Mouse (Mus musculus) 3T3-L1 (cell line): ENCODE results near the gene Vmn1r170.
"Not testable (repeated sequence)": the region's sequence is repeated elsewhere in the genome, so short reads cannot be mapped to it uniquely, and the experiment has no call there.

Experiments
- DNase-seq: peaks from one replicate; pipeline ENCODE4 v3.0.0-alpha.2; 2015; ENCODE audit warnings: low read depth, low spot score

The Vmn1r170 gene

DNA sequence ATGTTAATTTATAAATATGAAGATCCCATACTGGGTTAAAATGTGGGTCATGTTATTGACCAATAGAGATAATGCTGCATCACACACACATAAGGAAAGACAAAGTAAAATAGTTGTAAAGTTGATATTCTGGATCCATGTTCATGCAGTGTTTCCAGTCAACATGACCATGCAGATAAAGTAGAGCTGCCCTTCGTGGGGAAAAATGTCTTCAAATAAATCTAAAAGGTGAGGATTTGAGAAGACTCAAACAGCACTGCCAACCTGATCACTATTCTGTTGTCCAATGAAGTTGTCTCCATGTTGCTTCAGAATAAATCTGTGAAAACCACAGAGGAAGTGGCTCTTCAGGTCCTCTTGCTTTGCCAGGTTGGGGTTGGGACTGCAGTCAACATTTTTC, at the start of gene Vmn1r170:
Gene Vmn1r170, plus strand, starts transcription at position 301 of the 400 bp plus-strand sequence.
- not testable (repeated sequence) for DNase-seq

DNA sequence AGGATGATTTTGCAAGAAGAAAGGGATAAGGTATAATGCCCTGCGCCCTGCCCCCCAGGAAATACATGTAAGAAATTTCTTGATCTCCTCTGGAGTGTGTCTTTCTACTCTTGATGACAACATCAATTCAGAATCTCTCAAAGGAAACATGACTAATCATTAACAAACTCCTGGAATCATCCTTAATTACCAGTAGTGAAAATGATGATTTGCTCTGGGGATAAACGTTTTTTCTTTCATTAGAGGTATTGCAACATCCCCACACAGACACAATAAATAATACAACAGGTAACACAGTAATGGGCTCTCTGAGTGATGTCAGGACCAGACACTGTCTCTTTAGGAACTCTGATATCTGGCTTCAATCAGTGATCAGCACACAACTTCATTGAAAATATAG, 30.7 kb upstream of the Vmn1r170 start, which contains the start of gene Vmn1r169:
Gene Vmn1r169, plus strand, starts transcription at position 301 of the 400 bp plus-strand sequence.
- not testable (repeated sequence) for DNase-seq

DNA sequence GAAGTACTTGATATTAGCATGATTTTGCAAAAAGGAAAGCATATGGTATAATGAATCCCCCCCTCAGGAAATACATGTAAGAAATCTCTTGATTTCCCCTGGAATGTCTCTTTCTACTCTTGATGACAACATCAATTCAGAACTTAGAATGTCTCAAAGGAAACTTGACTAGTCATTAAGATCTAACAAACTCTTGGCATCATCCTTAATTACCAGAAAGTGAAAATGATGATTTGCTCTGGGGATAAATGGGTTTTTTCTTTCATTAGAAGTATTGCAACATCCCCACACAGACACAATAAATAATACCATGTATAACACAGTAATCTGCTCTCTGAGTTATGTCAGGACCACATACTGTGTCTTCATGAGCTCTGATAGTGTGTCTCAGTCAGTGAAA, 24.4 kb downstream of the Vmn1r170 start, which contains the start of gene Vmn1r171:
Gene Vmn1r171, plus strand, starts transcription at position 301 of the 400 bp plus-strand sequence.
- DNase-seq, result no peak
